Mouse (Mus musculus) bone marrow macrophage, adult 2 months (primary cell): Measurements from ENCODE around the gene Ccdc187.

Experiments used
- CTCF ChIP-seq: IDR thresholded peaks from 2 replicates; pipeline ENCODE4 v1.5.1; 2012; ENCODE audit warnings: low read depth, mild to moderate bottlenecking, low read length, moderate library complexity
- POLR2A ChIP-seq: IDR thresholded peaks from 2 replicates; pipeline ENCODE4 v1.6.1; 2012; ENCODE audit warnings: mild to moderate bottlenecking, low read depth, low read length, borderline replicate concordance

DNA sequence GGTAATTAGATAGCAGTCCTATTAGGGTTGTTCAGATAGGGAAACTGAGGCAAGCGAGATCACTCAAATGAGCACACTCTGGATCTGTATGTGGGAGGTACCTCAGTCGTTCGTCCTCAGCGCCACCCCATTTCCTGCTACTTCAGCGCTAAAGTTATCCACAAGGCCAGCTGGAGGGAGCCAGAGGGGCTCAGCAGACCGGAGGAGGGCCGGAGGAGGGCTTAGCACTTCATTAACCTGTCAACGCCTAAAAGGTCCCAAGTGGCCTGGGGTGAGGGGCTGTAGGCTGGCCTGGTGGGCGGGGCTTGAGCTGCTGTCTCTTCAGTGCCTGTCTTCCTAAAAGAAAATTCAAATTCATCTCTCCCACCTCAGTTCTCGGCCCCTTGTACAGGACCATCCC, 95.9 kb downstream of the Ccdc187 start:
- TF ChIP-seq CTCF: no peak
- TF ChIP-seq POLR2A: no peak
